Mouse (Mus musculus) lung, embryonic 14.5 days (tissue): Measurements from ENCODE around the gene Pcyt2. TPM values are rescaled to one million over a fixed set of nuclear protein-coding genes. Genes with fewer than 3 reads are reported as not detected.

ENCODE experiments used
- ATAC-seq: fragments of 200-750 bp; cut with Nextera tagmentation; 2 replicates; pipeline ENCODE4 v1.8.0; 2017; ENCODE audit warnings: mild to moderate bottlenecking, moderate TSS enrichment, moderate library complexity; ENCODE audit not compliant: insufficient read depth
- DNase-seq: peaks from one replicate; pipeline ENCODE4 v3.0.0-alpha.2; 2015
- H3K27ac ChIP-seq: fragments of 300-500 bp; sonication (generic); 2 replicates; pipeline ENCODE4 v1.5.1; 2014; ENCODE audit warnings: low read depth, mild to moderate bottlenecking, moderate library complexity
- H3K27me3 ChIP-seq: fragments of 300-500 bp; sonication (generic); 2 replicates; pipeline ENCODE4 v1.6.1; 2014; ENCODE audit warnings: low read length, control low read depth; ENCODE audit not compliant: insufficient read depth
- H3K36me3 ChIP-seq: fragments of 300-500 bp; sonication (generic); 2 replicates; pipeline ENCODE4 v1.6.1; 2014; ENCODE audit warnings: control low read depth; ENCODE audit not compliant: insufficient read depth
- H3K4me1 ChIP-seq: fragments of 300-500 bp; sonication (generic); 2 replicates; pipeline ENCODE4 v1.6.1; 2014; ENCODE audit warnings: antibody characterized with exemption, control low read depth; ENCODE audit not compliant: insufficient read depth
- H3K4me2 ChIP-seq: fragments of 300-500 bp; sonication (generic); 2 replicates; pipeline ENCODE4 v1.6.1; 2014; ENCODE audit warnings: mild to moderate bottlenecking
- H3K4me3 ChIP-seq: fragments of 300-500 bp; sonication (generic); 2 replicates; pipeline ENCODE4 v1.5.1; 2014; ENCODE audit warnings: low read depth, low read length
- H3K9ac ChIP-seq: fragments of 300-500 bp; sonication (generic); 2 replicates; pipeline ENCODE4 v1.6.1; 2014
- H3K9me3 ChIP-seq: fragments of 300-500 bp; sonication (generic); 2 replicates; pipeline ENCODE4 v1.6.1; 2016; ENCODE audit warnings: low read depth, low read length, control low read depth
- CTCF ChIP-seq: IDR thresholded peaks from 2 replicates; pipeline ENCODE4 v1.5.1; 2016; ENCODE audit warnings: antibody characterized with exemption, low read depth
- WGBS: fragments of 180-500 bp; shearing (Covaris S2); extraction: QIAGEN DNeasy Blood & Tissue Kit; methylation state at CpG from one replicate; pipeline ENCODE4 v1.1.7; 2014; 5-methylcytosine and 5-hydroxymethylcytosine counted together
- polyA plus RNA-seq: library from polyadenylated mRNA; unstranded; fragments of >200 nt; fragmentation: Nextera tagmentation; extraction: Ambion mirVana; gene quantifications from 2 replicates; pipeline ENCODE4 v1.2.1, GENCODE M21; 2014

The Pcyt2 gene
- polyA plus RNA-seq, 1 experiment from 2014 or later = 99.5 TPM

- no peaks in the 10 kb centered on the region for H3K9me3 ChIP-seq
- H3K27me3 ChIP-seq = no peaks in the 10 kb centered on the region
- H3K27ac ChIP-seq = peak overlapping the region; percentile 65; the same call in 1 of the 2 replicates
- no peak overlapping the region for H3K9ac ChIP-seq
- H3K4me2 ChIP-seq = peak overlapping the region; percentile 86
- H3K4me1 ChIP-seq = peaks cover 22% of the 10 kb centered on the region
- WGBS = 77% methylated on average over 23 of the region's 23 CpGs
- H3K36me3 ChIP-seq = peaks cover 30% of the 10 kb centered on the region
- TF ChIP-seq CTCF = no peak
- peak overlapping the region; percentile 15 for H3K4me3 ChIP-seq
- ATAC-seq (no peak), DNase-seq (no peak)
These were observed 11.6 kb upstream of the Pcyt2 start for GRCm38 (mm10) chr11:120629341-120629730.

GRCm38 (mm10) chr11:120628601-120629340 is 11.0 kb upstream of the Pcyt2 start:
- H3K9me3 ChIP-seq = no peaks in the 10 kb centered on the region
- 0 out of 2 replicates have a peak overlapping the region, but pooled peaks have one; percentile 8 for H3K27ac ChIP-seq
- H3K4me1 ChIP-seq = peaks cover 22% of the 10 kb centered on the region
- WGBS = 92% methylated on average over 23 of the region's 23 CpGs
- no peaks in the 10 kb centered on the region for H3K27me3 ChIP-seq
- ATAC-seq (no peak), DNase-seq (no peak)
- peak overlapping the region; percentile 3; the same call in 1 of the 2 replicates for H3K4me3 ChIP-seq
- H3K9ac ChIP-seq = no peak overlapping the region
- no peak for TF ChIP-seq CTCF
- H3K36me3 ChIP-seq = peaks cover 32% of the 10 kb centered on the region
- H3K4me2 ChIP-seq = peak overlapping the region; percentile 86; the same call in 1 of the 2 replicates

DNA sequence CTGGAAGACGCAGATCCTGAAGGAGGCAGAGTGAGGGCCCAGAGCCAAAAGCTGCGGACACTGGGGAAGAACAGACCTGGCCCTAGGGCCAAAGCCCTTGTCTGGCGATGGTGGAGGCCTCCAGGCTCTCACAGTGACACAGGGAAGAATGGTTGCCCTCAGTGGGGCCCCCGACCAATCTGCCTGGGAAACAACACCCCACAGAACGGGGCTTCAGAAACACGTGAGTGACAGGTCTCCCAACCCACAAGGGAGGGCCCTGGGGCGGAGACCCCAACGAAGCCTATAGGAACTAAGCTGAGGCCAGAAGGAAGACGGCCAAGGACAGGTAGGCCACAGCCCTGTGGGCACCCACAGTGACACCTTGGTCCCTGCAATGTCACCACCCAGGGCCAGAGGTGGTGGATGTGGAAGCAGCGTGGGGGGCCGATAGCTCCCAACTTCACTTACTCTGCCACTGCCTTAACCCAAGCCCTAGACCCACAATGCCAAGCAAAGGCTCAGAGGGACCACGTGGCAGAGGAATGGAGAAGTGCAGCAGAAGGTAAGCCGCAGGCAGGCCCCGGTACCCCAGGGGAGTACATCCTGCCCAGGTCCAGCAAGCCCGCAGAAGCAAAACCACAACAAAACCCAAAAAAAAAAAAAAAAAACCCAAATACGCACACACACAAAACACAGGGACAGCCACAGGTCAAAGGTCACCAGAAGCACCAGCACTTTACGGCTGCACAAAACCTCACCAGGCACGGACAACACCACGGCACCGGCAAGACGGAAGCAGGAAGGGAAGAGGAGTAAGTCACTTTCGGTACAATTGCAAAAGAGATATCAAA is 9.9 kb upstream of the Pcyt2 start:
- 72% methylated on average over 22 of the region's 22 CpGs for WGBS
- Histone ChIP-seq H3K27me3 (no peaks in the 10 kb centered on the region), H3K9me3 (no peaks in the 10 kb centered on the region), H3K4me2 (no peak overlapping the region), H3K36me3 (peaks cover 43% of the 10 kb centered on the region), H3K27ac (no peak overlapping the region), H3K4me3 (no peak overlapping the region), H3K4me1 (peaks cover 22% of the 10 kb centered on the region), H3K9ac (no peak overlapping the region)
- no peak for TF ChIP-seq CTCF
- ATAC-seq = no peak
- no peak for DNase-seq

DNA sequence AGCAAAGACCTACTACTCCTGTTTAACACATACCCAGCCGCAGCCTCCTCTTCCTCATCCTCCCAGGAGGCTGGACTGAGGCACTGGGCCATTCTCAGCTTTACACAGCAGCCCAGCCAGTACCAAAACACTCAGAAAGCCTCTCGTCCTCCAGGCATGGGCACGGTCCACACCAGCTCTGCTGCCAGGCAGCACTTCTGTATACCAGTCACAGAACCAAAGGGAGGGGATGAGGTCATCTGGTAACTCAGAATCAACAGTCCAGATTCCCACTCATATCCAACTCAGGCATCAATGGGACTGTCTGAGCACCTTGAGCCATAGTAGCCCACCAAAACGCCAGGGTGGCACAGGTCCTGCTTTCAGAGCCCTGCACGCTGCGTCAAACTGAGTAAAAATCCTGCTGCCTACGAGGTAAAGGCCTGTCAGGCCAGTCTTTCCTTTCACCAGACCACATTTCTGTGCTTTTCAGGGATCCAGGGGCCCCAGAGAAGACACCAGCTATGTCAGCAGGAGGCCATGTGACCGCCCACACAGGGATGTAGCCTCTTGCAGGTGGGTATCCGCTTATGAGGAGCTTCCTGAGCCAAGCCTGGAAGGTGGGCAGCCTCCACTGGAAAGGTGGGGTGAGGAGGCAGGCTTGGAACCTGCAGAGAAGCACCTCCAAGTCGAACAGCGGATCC is 9.2 kb upstream of the Pcyt2 start:
- no peaks in the 10 kb centered on the region for H3K27me3 ChIP-seq
- peaks cover 17% of the 10 kb centered on the region for H3K4me1 ChIP-seq
- H3K27ac ChIP-seq = no peak overlapping the region
- H3K9me3 ChIP-seq = no peaks in the 10 kb centered on the region
- H3K4me2 ChIP-seq = no peak overlapping the region
- no peak for ATAC-seq
- TF ChIP-seq CTCF = no peak
- 90% methylated on average over 11 of the region's 11 CpGs for WGBS
- peaks cover 49% of the 10 kb centered on the region for H3K36me3 ChIP-seq
- DNase-seq = no peak
- no peak overlapping the region for H3K4me3 ChIP-seq
- H3K9ac ChIP-seq = no peak overlapping the region

GRCm38 (mm10) chr11:120625152-120625775 is 7.5 kb upstream of the Pcyt2 start, which contains the start of gene Sirt7:
TSS of gene Sirt7 (minus strand) at chr11:120625240.
- H3K36me3 ChIP-seq = peaks cover 64% of the 10 kb centered on the region
- WGBS = 22% methylated on average over 5 of the region's 5 CpGs
- ATAC-seq = peak; percentile 22; the same call in 1 of the 2 replicates

GRCm38 (mm10) chr11:120624680-120625111 is 7.0 kb upstream of the Pcyt2 start:
- ATAC-seq = peak; percentile 82
- Histone ChIP-seq H3K27me3 (no peaks in the 10 kb centered on the region), H3K4me2 (peak overlapping the region; percentile 99), H3K4me3 (peak overlapping the region; percentile 96), H3K27ac (peak overlapping the region; percentile 77), H3K36me3 (peaks cover 69% of the 10 kb centered on the region), H3K9me3 (no peaks in the 10 kb centered on the region), H3K9ac (peak overlapping the region; percentile 63), H3K4me1 (peaks cover 3% of the 10 kb centered on the region)
- DNase-seq = peak; percentile 94
- no peak for TF ChIP-seq CTCF
- WGBS = under 1% methylated on average over 53 of the region's 53 CpGs

More at GRCm38 (mm10) chr11:120625152-120625775, 7.5 kb upstream of the Pcyt2 start, which contains the start of gene Sirt7:
- DNase-seq = no peak
- H3K4me1 ChIP-seq = peaks cover 9% of the 10 kb centered on the region
- H3K27me3 ChIP-seq = no peaks in the 10 kb centered on the region
- peak within 1 kb of the TSS; percentile 99 for H3K4me2 ChIP-seq
- H3K9me3 ChIP-seq = no peaks in the 10 kb centered on the region
- peak within 1 kb of the TSS; percentile 63 for H3K9ac ChIP-seq
- H3K27ac ChIP-seq = peak within 1 kb of the TSS; percentile 77
- TF ChIP-seq CTCF = 0 out of 2 replicates have a peak, but pooled peaks have one; percentile 6
- peak within 1 kb of the TSS; percentile 96 for H3K4me3 ChIP-seq
